In the genomic region with DNA sequence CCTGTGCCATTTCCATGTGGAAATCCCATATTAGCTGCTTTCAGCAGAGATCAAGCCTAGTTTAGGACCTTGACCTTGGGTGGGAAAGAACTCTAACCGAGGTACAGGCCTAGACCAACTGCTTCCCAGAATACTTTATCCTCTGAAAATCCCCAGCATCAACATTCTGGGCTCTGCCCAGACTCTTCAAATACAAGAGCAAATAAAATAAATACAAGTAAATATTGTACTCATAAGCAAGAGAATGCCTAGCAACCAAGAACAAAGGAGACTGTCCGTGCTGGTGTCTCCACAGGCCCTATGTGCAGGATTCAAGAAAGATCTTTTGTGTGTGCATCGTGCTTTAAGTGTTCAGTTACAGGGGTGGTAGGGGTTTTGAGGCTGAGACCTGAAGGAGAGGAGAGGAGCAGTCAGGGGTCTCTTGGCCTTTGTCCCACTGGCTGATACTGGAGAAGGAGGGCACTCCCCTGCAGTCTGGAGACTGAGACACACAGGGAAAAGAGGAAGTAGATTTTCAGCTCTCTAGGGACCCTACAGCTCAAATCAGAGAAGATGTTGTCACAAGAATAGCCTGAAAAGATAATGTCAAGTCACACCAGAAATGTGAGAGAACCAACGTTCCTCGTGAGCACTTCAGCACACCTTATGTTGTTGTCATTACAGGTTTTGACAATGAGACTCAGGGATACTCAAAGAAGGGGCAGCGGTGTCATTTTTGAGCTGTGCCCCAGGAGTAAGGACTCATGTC, we compare ENCODE assay signal across 22 mouse cellular contexts.
A peak's percentile ranks its signal among the peaks of the same experiment; 100 is the strongest.
DNase-seq lines count a peak whose midpoint lies in the region; ATAC-seq and TF ChIP-seq lines count a peak whose summit lies in the region.
"Had no signal": no experiment of that assay in that cellular context is flagged by ENCODE, and none has a peak within 500 bp of the region (broad histone marks: within the 10 kb centered on the region; RNA-seq: fewer than 3 reads in every experiment).

No protein-coding gene starts in this region.

- TF ChIP-seq CTCF in CH12.LX (conservative IDR thresholded peaks at IDR 0.05 in 1 of 2, IDR thresholded peaks at IDR 0.05 in 1 of 2; ENCODE audit: low read depth in 2 of 2, low read length in 2 of 2): no peak

- no peak for TF ChIP-seq RAD21 in CH12.LX (IDR thresholded peaks at IDR 0.05; ENCODE audit: low read depth, low read length)

- no peak overlapping the region for H3K9ac ChIP-seq in hindbrain, embryonic 14.5 days
- no peak overlapping the region for H3K9ac ChIP-seq in CH12.LX (ENCODE audit: insufficient read depth, low read depth)
- H3K9ac ChIP-seq in stomach, embryonic 15.5 days: no peak overlapping the region
- H3K9ac ChIP-seq: embryonic facial prominence, embryonic 13.5 days had no signal

- no peak overlapping the region for H3K4me2 ChIP-seq in hindbrain, embryonic 14.5 days (replicated peaks)
- no peak overlapping the region; the same call in 1 of the 2 replicates for H3K4me2 ChIP-seq in CH12.LX (ENCODE audit: insufficient read depth, low read depth, poor library complexity, severe bottlenecking)
- H3K4me2 ChIP-seq in stomach, embryonic 15.5 days: no peak overlapping the region
- H3K4me2 ChIP-seq: embryonic facial prominence, embryonic 13.5 days; heart, embryonic 11.5 days had no signal

- H3K27ac ChIP-seq in hindbrain, embryonic 10.5 days: peak overlapping the region; percentile 17; the same call in 1 of the 2 replicates
- H3K27ac ChIP-seq in hindbrain, embryonic 14.5 days: no peak overlapping the region
- H3K27ac ChIP-seq in CH12.LX (ENCODE audit: insufficient read depth, low read depth): no peak overlapping the region
- peak overlapping the region; percentile 21; the same call in 1 of the 2 replicates for H3K27ac ChIP-seq in stomach, embryonic 15.5 days
- H3K27ac ChIP-seq: embryonic facial prominence, embryonic 13.5 days; kidney, postnatal 0 days; layer of hippocampus, adult 2 months had no signal

- in situ Hi-C loops in CH12.LX (cut with MboI; ENCODE audit: low pct_ligation_motif_present, low pct_unique_long_range_greater_than_20kb, low sequenced_read_pairs): no loop called here

- TF ChIP-seq POLR2A in CH12.LX (IDR thresholded peaks at IDR 0.05; ENCODE audit: low read depth, low read length): no peak

- no peaks in the 10 kb centered on the region for H3K79me2 ChIP-seq in CH12.LX (replicated peaks; ENCODE audit: control insufficient read depth, extremely low read depth, insufficient read depth, poor library complexity, severe bottlenecking)

- no peaks in the 10 kb centered on the region for H3K36me3 ChIP-seq in hindbrain, embryonic 10.5 days
- no peaks in the 10 kb centered on the region for H3K36me3 ChIP-seq in hindbrain, embryonic 14.5 days (replicated peaks; ENCODE audit: control insufficient read depth, insufficient read depth)
- no peaks in the 10 kb centered on the region for H3K36me3 ChIP-seq in CH12.LX (replicated peaks in 1 of 2; ENCODE audit: control insufficient read depth in 1 of 2, insufficient read depth in 1 of 2, low read length in 1 of 2)
- no peaks in the 10 kb centered on the region for H3K36me3 ChIP-seq in stomach, embryonic 15.5 days
- H3K36me3 ChIP-seq: embryonic facial prominence, embryonic 13.5 days had no signal

- ATAC-seq in hindbrain, embryonic 14.5 days (ENCODE audit: low FRiP score): no peak
- no peak for ATAC-seq in stomach, embryonic 15.5 days (ENCODE audit: insufficient read depth, low FRiP score, low read depth)
- ATAC-seq: forebrain, embryonic 16.5 days; hindbrain, embryonic 16.5 days had no signal

- H3K9me3 ChIP-seq in hindbrain, embryonic 10.5 days: no peaks in the 10 kb centered on the region
- H3K9me3 ChIP-seq in hindbrain, embryonic 14.5 days (ENCODE audit: control insufficient read depth, low read length): no peaks in the 10 kb centered on the region
- no peaks in the 10 kb centered on the region for H3K9me3 ChIP-seq in CH12.LX (replicated peaks; ENCODE audit: low read length)
- H3K9me3 ChIP-seq in stomach, embryonic 15.5 days: no peaks in the 10 kb centered on the region
- H3K9me3 ChIP-seq: embryonic facial prominence, embryonic 13.5 days had no signal

- dilution Hi-C loops in CH12.LX (cut with MboI; ENCODE audit: extremely low pct_ligation_motif_present, extremely low pct_unique_long_range_greater_than_20kb, low sequenced_read_pairs): no loop called here

- no peak overlapping the region for H3K4me3 ChIP-seq in hindbrain, embryonic 10.5 days
- H3K4me3 ChIP-seq in hindbrain, embryonic 14.5 days (replicated peaks; ENCODE audit: low read length): no peak overlapping the region
- H3K4me3 ChIP-seq in CH12.LX (replicated peaks in 1 of 3; ENCODE audit: low read depth in 2 of 3, low read length in 2 of 3, poor library complexity in 1 of 3): no peak overlapping the region
- H3K4me3 ChIP-seq in stomach, embryonic 15.5 days (replicated peaks): no peak overlapping the region
- H3K4me3 ChIP-seq: embryonic facial prominence, embryonic 13.5 days; layer of hippocampus, adult 2 months had no signal

- no peak for DNase-seq in hindbrain, embryonic 10.5 days (ENCODE audit: low spot score)
- no peak for DNase-seq in hindbrain, embryonic 14.5 days (ENCODE audit: low spot score)
- peak; percentile 71 for DNase-seq in CH12.LX (ENCODE audit: extremely low read depth)
- peak; percentile 53 for DNase-seq in large intestine, adult 2 months (ENCODE audit: low read depth, low spot score)
- DNase-seq in layer of hippocampus, postnatal 10 days (ENCODE audit: low spot score in 2 of 2): no peak
- DNase-seq in kidney, adult 8-10 months: no peak
- DNase-seq: adrenal gland, adult 2 months; cerebellum, adult 9-11 months; gastrocnemius, postnatal 36 days; heart, postnatal 14 days; kidney, adult 11 months; liver; lung, postnatal 10 days; retina, postnatal 1 day; thymus, postnatal 14 days had no signal

- H3K27me3 ChIP-seq in hindbrain, embryonic 10.5 days (ENCODE audit: insufficient read depth, poor library complexity, severe bottlenecking): peaks cover 13% of the 10 kb centered on the region
- H3K27me3 ChIP-seq in hindbrain, embryonic 14.5 days (ENCODE audit: control insufficient read depth, insufficient read depth, low read length): peaks cover 5% of the 10 kb centered on the region; the same call in 1 of the 2 replicates
- H3K27me3 ChIP-seq in CH12.LX (replicated peaks): peaks cover 4% of the 10 kb centered on the region
- no peaks in the 10 kb centered on the region for H3K27me3 ChIP-seq in stomach, embryonic 15.5 days (replicated peaks)
- H3K27me3 ChIP-seq: embryonic facial prominence, embryonic 13.5 days had no signal

- H3K4me1 ChIP-seq in hindbrain, embryonic 10.5 days (replicated peaks): peaks cover 35% of the 10 kb centered on the region
- 0 out of 2 replicates have a peak, but pooled peaks cover 8% of the 10 kb centered on the region for H3K4me1 ChIP-seq in hindbrain, embryonic 14.5 days (replicated peaks; ENCODE audit: control insufficient read depth, insufficient read depth, low read length)
- H3K4me1 ChIP-seq in CH12.LX (ENCODE audit: control insufficient read depth in 1 of 2, insufficient read depth in 2 of 2): peaks cover 9 to 35% of the 10 kb centered on the region in 2 experiments; a peak in 3 of 4 replicates
- H3K4me1 ChIP-seq in stomach, embryonic 15.5 days: peaks cover 27% of the 10 kb centered on the region

- WGBS in hindbrain, embryonic 10.5 days: 69% methylated on average over 6 of the region's 6 CpGs
- 68% methylated on average over 6 of the region's 6 CpGs for WGBS in hindbrain, embryonic 14.5 days
- WGBS in large intestine, adult 2 months: 40% methylated on average over 6 of the region's 6 CpGs
- WGBS in stomach, embryonic 15.5 days: 68% methylated on average over 6 of the region's 6 CpGs

- peak; percentile 35; the same call in 1 of the 2 replicates for TF ChIP-seq EP300 in CH12.LX (IDR thresholded peaks at IDR 0.05; ENCODE audit: low read length)

TF ChIP-seq in CH12.LX, 34 proteins besides CTCF, POLR2A, EP300 and RAD21:
- peak; percentile 69 for TF ChIP-seq BHLHE40 (IDR thresholded peaks at IDR 0.05; ENCODE audit: low read depth, low read length)
- TF ChIP-seq ZC3H11A (IDR thresholded peaks at IDR 0.05; ENCODE audit: low read depth, low read length): no peak
TF ChIP-seq in CH12.LX: peak in this region for 1.

Comparison
In these comparisons a context has a peak if more than half of its experiments do, and no peak if none do; other contexts are left out.
1. H3K27ac ChIP-seq: peak in hindbrain, embryonic 10.5 days (single experiment) and stomach, embryonic 15.5 days (single experiment); none in hindbrain, embryonic 14.5 days (single experiment) and CH12.LX (single experiment).
2. DNase-seq: peak in CH12.LX (single experiment) and large intestine, adult 2 months (single experiment); none in hindbrain, embryonic 10.5 days (single experiment), hindbrain, embryonic 14.5 days (single experiment), layer of hippocampus, postnatal 10 days (0 of 2) and kidney, adult 8-10 months (0 of 2).